Mouse (Mus musculus) CH12.LX (cell line): ENCODE measurements around the gene Gjd2. TPM values are rescaled to one million over a fixed set of nuclear protein-coding genes. Genes with fewer than 3 reads are reported as not detected.

ENCODE experiments used
- DNase-seq: peaks from one replicate; pipeline ENCODE4 v3.0.0-alpha.2; 2013; ENCODE audit errors: extremely low read depth
- H3K27ac ChIP-seq: 2 replicates; pipeline ENCODE4 v1.5.1; 2012; ENCODE audit warnings: low read depth, mild to moderate bottlenecking, control low read depth, moderate library complexity; ENCODE audit not compliant: insufficient read depth
- H3K27me3 ChIP-seq: replicated peaks from 2 replicates; pipeline ENCODE3; 2012; ENCODE audit warnings: inconsistent platforms
- H3K36me3 ChIP-seq, 2 experiments: replicated peaks in 1 of 2; 2 replicates each; pipeline versions ENCODE3 to v1.6.1; 2012; ENCODE audit warnings: inconsistent platforms in 1 of 2, low read length in 1 of 2, mild to moderate bottlenecking in 1 of 2, mixed read lengths in 1 of 2, moderate library complexity in 1 of 2; ENCODE audit not compliant: control insufficient read depth in 1 of 2, insufficient read depth in 1 of 2
- H3K4me1 ChIP-seq, 2 experiments: 2 replicates each; pipeline ENCODE4 v1.6.1; 2012; ENCODE audit warnings: inconsistent platforms in 1 of 2, moderate library complexity in 1 of 2; ENCODE audit not compliant: insufficient read depth in 2 of 2, control insufficient read depth in 1 of 2
- H3K4me2 ChIP-seq: 2 replicates; pipeline ENCODE4 v1.6.1; 2012; ENCODE audit warnings: low read depth, mild to moderate bottlenecking, control low read depth; ENCODE audit not compliant: poor library complexity, insufficient read depth, severe bottlenecking
- H3K4me3 ChIP-seq, 3 experiments: fragments of 150-350 bp in 1 of 3; sonication (generic) in 1 of 3; replicated peaks in 1 of 3; 2 replicates each; pipeline versions ENCODE3 to v1.5.1; 2011 to 2012; ENCODE audit warnings: low read depth in 2 of 3, low read length in 2 of 3, mild to moderate bottlenecking in 2 of 3, moderate library complexity in 2 of 3, control low read depth in 1 of 3, improper control_type of control experiment in 1 of 3, inconsistent platforms in 1 of 3, mixed read lengths in 1 of 3; ENCODE audit not compliant: poor library complexity in 1 of 3
- H3K79me2 ChIP-seq: replicated peaks from 2 replicates; pipeline ENCODE4 v1.6.1; 2012; ENCODE audit warnings: mild to moderate bottlenecking, moderate library complexity; ENCODE audit not compliant: control insufficient read depth, poor library complexity, insufficient read depth, severe bottlenecking; ENCODE audit errors: extremely low read depth
- H3K9ac ChIP-seq: 2 replicates; pipeline ENCODE4 v1.6.1; 2012; ENCODE audit warnings: low read depth, mild to moderate bottlenecking, control low read depth, moderate library complexity; ENCODE audit not compliant: insufficient read depth
- H3K9me3 ChIP-seq: replicated peaks from 2 replicates; pipeline ENCODE3; 2012; ENCODE audit warnings: low read length, inconsistent platforms, mixed read lengths
- BHLHE40 ChIP-seq: IDR thresholded peaks from 2 replicates; pipeline ENCODE4 v1.6.1; 2011; ENCODE audit warnings: mild to moderate bottlenecking, low read depth, low read length, improper control_type of control experiment
- E2F4 ChIP-seq: IDR thresholded peaks from 2 replicates; pipeline ENCODE4 v1.6.1; 2011; ENCODE audit warnings: low read depth, low read length, improper control_type of control experiment; ENCODE audit not compliant: insufficient replicate concordance
- ELF1 ChIP-seq: IDR thresholded peaks from 2 replicates; pipeline ENCODE4 v1.6.1; 2014; ENCODE audit warnings: low read depth, mild to moderate bottlenecking, inconsistent platforms, low read length, improper control_type of control experiment
- EP300 ChIP-seq: IDR thresholded peaks from 2 replicates; pipeline ENCODE4 v1.6.1; 2011; ENCODE audit warnings: low read length, improper control_type of control experiment
- ETS1 ChIP-seq: conservative IDR thresholded peaks from 2 replicates; pipeline ENCODE4 v1.6.1; 2012; ENCODE audit warnings: low read depth, mild to moderate bottlenecking, inconsistent platforms, low read length, improper control_type of control experiment, moderate library complexity
- GABPA ChIP-seq: IDR thresholded peaks from 2 replicates; pipeline ENCODE4 v1.6.1; 2012; ENCODE audit warnings: low read depth, low read length, improper control_type of control experiment, inconsistent platforms; ENCODE audit not compliant: insufficient replicate concordance
- HCFC1 ChIP-seq: IDR thresholded peaks from 2 replicates; pipeline ENCODE4 v1.6.1; 2012; ENCODE audit warnings: low read depth, mild to moderate bottlenecking, inconsistent platforms, low read length, improper control_type of control experiment
- JUN ChIP-seq: IDR thresholded peaks from 2 replicates; pipeline ENCODE4 v1.6.1; 2011; ENCODE audit warnings: low read depth, mild to moderate bottlenecking, low read length, improper control_type of control experiment, moderate library complexity; ENCODE audit not compliant: insufficient read depth
- KAT2A ChIP-seq: IDR thresholded peaks from 2 replicates; pipeline ENCODE4 v1.6.1; 2012; ENCODE audit warnings: low read length, improper control_type of control experiment, inconsistent platforms; ENCODE audit not compliant: insufficient replicate concordance
- MAFK ChIP-seq: IDR thresholded peaks from 2 replicates; pipeline ENCODE4 v1.6.1; 2011; ENCODE audit warnings: low read length, improper control_type of control experiment; ENCODE audit not compliant: insufficient replicate concordance
- MAZ ChIP-seq: IDR thresholded peaks from 2 replicates; pipeline ENCODE4 v1.6.1; 2012; ENCODE audit warnings: low read depth, mild to moderate bottlenecking, inconsistent platforms, low read length, improper control_type of control experiment, moderate library complexity
- MEF2A ChIP-seq: IDR thresholded peaks from 2 replicates; pipeline ENCODE4 v1.6.1; 2014; ENCODE audit warnings: low read depth, mild to moderate bottlenecking, inconsistent platforms, low read length, improper control_type of control experiment, borderline replicate concordance
- MXI1 ChIP-seq: IDR thresholded peaks from 2 replicates; pipeline ENCODE4 v1.6.1; 2011; ENCODE audit warnings: mild to moderate bottlenecking, low read depth, low read length, improper control_type of control experiment
- NRF1 ChIP-seq: IDR thresholded peaks from 2 replicates; pipeline ENCODE4 v1.6.1; 2014; ENCODE audit warnings: low read depth, mild to moderate bottlenecking, inconsistent platforms, low read length, improper control_type of control experiment, moderate library complexity
- POLR2A ChIP-seq: IDR thresholded peaks from 2 replicates; pipeline ENCODE4 v1.6.1; 2011; ENCODE audit warnings: low read depth, mild to moderate bottlenecking, improper control_type of control experiment, low read length
- POLR2AphosphoS2 ChIP-seq: IDR thresholded peaks from 2 replicates; pipeline ENCODE4 v1.6.1; 2011; ENCODE audit warnings: low read depth, low read length, improper control_type of control experiment
- UBTF ChIP-seq: IDR thresholded peaks from 2 replicates; pipeline ENCODE4 v1.6.1; 2012; ENCODE audit warnings: low read depth, mild to moderate bottlenecking, inconsistent platforms, low read length, improper control_type of control experiment, moderate library complexity
- USF1 ChIP-seq: IDR thresholded peaks from 2 replicates; pipeline ENCODE4 v1.6.1; 2014; ENCODE audit warnings: low read depth, mild to moderate bottlenecking, inconsistent platforms, low read length, improper control_type of control experiment
- USF2 ChIP-seq: conservative IDR thresholded peaks from 2 replicates; pipeline ENCODE4 v1.6.1; 2011; ENCODE audit warnings: low read depth, low read length, improper control_type of control experiment
- ZC3H11A ChIP-seq: IDR thresholded peaks from 2 replicates; pipeline ENCODE4 v1.6.1; 2012; ENCODE audit warnings: low read depth, mild to moderate bottlenecking, inconsistent platforms, low read length, improper control_type of control experiment
- ZMIZ1 ChIP-seq: IDR thresholded peaks from 2 replicates; pipeline ENCODE4 v1.6.1; 2012; ENCODE audit warnings: low read depth, mild to moderate bottlenecking, inconsistent platforms, low read length, improper control_type of control experiment
- ZNF384 ChIP-seq: IDR thresholded peaks from 2 replicates; pipeline ENCODE4 v1.6.1; 2012; ENCODE audit warnings: low read depth, low read length, improper control_type of control experiment, inconsistent platforms
- dilution Hi-C: fragments of 300-500 bp; cut with MboI; formaldehyde crosslinking; loops from 2 replicates; pipeline ENCODE4 v1.14.3; 2020; ENCODE audit warnings: low sequenced_read_pairs; ENCODE audit not compliant: extremely low pct_unique_long_range_greater_than_20kb, extremely low pct_ligation_motif_present
- in situ Hi-C: fragments of 300-500 bp; cut with MboI; formaldehyde crosslinking; loops from 3 replicates; pipeline ENCODE4 v1.14.3; 2019; ENCODE audit warnings: low sequenced_read_pairs, low pct_ligation_motif_present, low pct_unique_long_range_greater_than_20kb, mixed read lengths
- polyA plus RNA-seq: library from polyadenylated mRNA; unstranded; fragments of >175 nt; gene quantifications from 2 replicates; pipeline ENCODE4 v1.2.1, GENCODE M21; 2012; ENCODE audit warnings: low read depth; ENCODE audit not compliant: insufficient read length
- total RNA-seq, 2 experiments: library from RNA; depleted of rRNA; stranded (reverse); fragments of 300-350 nt in 1 of 2; fragments of >200 nt in 1 of 2; gene quantifications; 2 replicates each; pipeline ENCODE4 v1.2.3; 2012 to 2014

Gjd2 gene
- total and polyA plus RNA-seq, 3 experiments = not detected

DNA sequence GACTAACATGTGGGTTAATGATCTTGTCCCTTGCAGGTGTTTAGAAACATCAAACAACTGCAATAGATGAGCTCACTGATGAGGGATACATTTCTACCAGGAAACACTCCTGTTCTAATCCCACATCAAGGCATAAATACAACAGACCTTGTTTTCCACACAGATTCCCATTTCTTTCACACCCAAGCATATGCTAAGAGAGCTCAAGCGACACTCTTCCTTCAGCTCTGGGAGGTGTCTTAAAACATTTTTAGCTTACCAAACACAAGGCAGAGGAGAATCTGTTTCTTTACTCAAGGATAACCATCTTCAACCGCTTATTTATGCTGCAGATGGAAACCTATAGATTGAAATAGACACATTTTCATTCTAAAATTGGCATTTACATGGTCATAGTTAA, 5.1 kb downstream of the Gjd2 start:
- Histone ChIP-seq H3K9ac (no peak overlapping the region), H3K4me2 (no peak overlapping the region), H3K79me2 (no peaks in the 10 kb centered on the region), H3K4me3 (no peak overlapping the region), H3K4me1 (no peaks in the 10 kb centered on the region), H3K27ac (no peak overlapping the region), H3K36me3 (no peaks in the 10 kb centered on the region), H3K9me3 (peaks cover 1% of the 10 kb centered on the region), H3K27me3 (no peaks in the 10 kb centered on the region)
- TF ChIP-seq MEF2A (no peak), ZC3H11A (no peak), E2F4 (no peak), GABPA (no peak), HCFC1 (no peak), POLR2AphosphoS2 (no peak), POLR2A (no peak), MXI1 (no peak), USF1 (no peak), UBTF (no peak), ELF1 (no peak), JUN (no peak), ZMIZ1 (no peak), KAT2A (no peak), MAFK (no peak), BHLHE40 (no peak)
- DNase-seq = no peak
- in situ Hi-C loops = no loop called here
- dilution Hi-C loops = no loop called here

DNA sequence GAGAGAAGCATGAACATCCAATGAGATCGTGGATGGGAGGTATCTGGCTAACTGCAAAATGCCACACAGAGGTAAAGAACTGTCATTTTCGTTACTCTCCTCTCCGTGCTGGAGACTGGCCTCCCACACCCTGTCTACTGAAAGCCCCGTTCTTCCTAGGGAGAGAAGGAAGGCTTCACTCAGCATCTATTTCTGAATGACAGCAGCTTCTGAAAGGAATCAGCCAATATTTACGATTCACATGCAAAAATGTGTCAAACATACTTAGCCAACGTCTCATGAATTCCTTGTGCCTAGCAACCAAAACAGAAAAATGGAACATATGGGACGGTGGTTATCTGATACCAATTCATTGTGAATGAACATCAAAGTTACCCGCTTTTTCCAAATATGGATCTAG, 15.9 kb downstream of the Gjd2 start:
- dilution Hi-C loops = no loop called here
- Histone ChIP-seq H3K27ac (no peak overlapping the region), H3K36me3 (no peaks in the 10 kb centered on the region), H3K4me1 (no peaks in the 10 kb centered on the region), H3K4me2 (no peak overlapping the region), H3K4me3 (no peak overlapping the region), H3K9ac (no peak overlapping the region), H3K79me2 (no peaks in the 10 kb centered on the region), H3K9me3 (no peaks in the 10 kb centered on the region), H3K27me3 (no peaks in the 10 kb centered on the region)
- in situ Hi-C loops = no loop called here
- DNase-seq = no peak
- TF ChIP-seq USF2 (no peak), MAZ (no peak), ZNF384 (no peak), NRF1 (no peak), ETS1 (no peak), ZC3H11A (no peak), EP300 (no peak)
